Mouse (Mus musculus) CH12.LX (cell line): ENCODE data around the gene E030018B13Rik. TPM values are rescaled to one million over a fixed set of nuclear protein-coding genes. Genes with fewer than 3 reads are reported as not detected.
A peak's percentile ranks its signal among the peaks of the same experiment; 100 is the strongest.

Experiments used
- DNase-seq: peaks from one replicate; pipeline ENCODE4 v3.0.0-alpha.2; 2013; ENCODE audit errors: extremely low read depth
- H3K27ac ChIP-seq: 2 replicates; pipeline ENCODE4 v1.5.1; 2012; ENCODE audit warnings: low read depth, mild to moderate bottlenecking, control low read depth, moderate library complexity; ENCODE audit not compliant: insufficient read depth
- H3K27me3 ChIP-seq: replicated peaks from 2 replicates; pipeline ENCODE3; 2012; ENCODE audit warnings: inconsistent platforms
- H3K36me3 ChIP-seq, 2 experiments: replicated peaks in 1 of 2; 2 replicates each; pipeline versions ENCODE3 to v1.6.1; 2012; ENCODE audit warnings: inconsistent platforms in 1 of 2, low read length in 1 of 2, mild to moderate bottlenecking in 1 of 2, mixed read lengths in 1 of 2, moderate library complexity in 1 of 2; ENCODE audit not compliant: control insufficient read depth in 1 of 2, insufficient read depth in 1 of 2
- H3K4me1 ChIP-seq, 2 experiments: 2 replicates each; pipeline ENCODE4 v1.6.1; 2012; ENCODE audit warnings: inconsistent platforms in 1 of 2, moderate library complexity in 1 of 2; ENCODE audit not compliant: insufficient read depth in 2 of 2, control insufficient read depth in 1 of 2
- H3K4me2 ChIP-seq: 2 replicates; pipeline ENCODE4 v1.6.1; 2012; ENCODE audit warnings: low read depth, mild to moderate bottlenecking, control low read depth; ENCODE audit not compliant: poor library complexity, insufficient read depth, severe bottlenecking
- H3K4me3 ChIP-seq, 3 experiments: fragments of 150-350 bp in 1 of 3; sonication (generic) in 1 of 3; replicated peaks in 1 of 3; 2 replicates each; pipeline versions ENCODE3 to v1.5.1; 2011 to 2012; ENCODE audit warnings: low read depth in 2 of 3, low read length in 2 of 3, mild to moderate bottlenecking in 2 of 3, moderate library complexity in 2 of 3, control low read depth in 1 of 3, improper control_type of control experiment in 1 of 3, inconsistent platforms in 1 of 3, mixed read lengths in 1 of 3; ENCODE audit not compliant: poor library complexity in 1 of 3
- H3K79me2 ChIP-seq: replicated peaks from 2 replicates; pipeline ENCODE4 v1.6.1; 2012; ENCODE audit warnings: mild to moderate bottlenecking, moderate library complexity; ENCODE audit not compliant: control insufficient read depth, poor library complexity, insufficient read depth, severe bottlenecking; ENCODE audit errors: extremely low read depth
- H3K9ac ChIP-seq: 2 replicates; pipeline ENCODE4 v1.6.1; 2012; ENCODE audit warnings: low read depth, mild to moderate bottlenecking, control low read depth, moderate library complexity; ENCODE audit not compliant: insufficient read depth
- H3K9me3 ChIP-seq: replicated peaks from 2 replicates; pipeline ENCODE3; 2012; ENCODE audit warnings: low read length, inconsistent platforms, mixed read lengths
- BHLHE40 ChIP-seq: IDR thresholded peaks from 2 replicates; pipeline ENCODE4 v1.6.1; 2011; ENCODE audit warnings: mild to moderate bottlenecking, low read depth, low read length, improper control_type of control experiment
- CHD2 ChIP-seq: IDR thresholded peaks from 2 replicates; pipeline ENCODE4 v1.6.1; 2011; ENCODE audit warnings: low read length, improper control_type of control experiment
- E2F4 ChIP-seq: IDR thresholded peaks from 2 replicates; pipeline ENCODE4 v1.6.1; 2011; ENCODE audit warnings: low read depth, low read length, improper control_type of control experiment; ENCODE audit not compliant: insufficient replicate concordance
- ELF1 ChIP-seq: IDR thresholded peaks from 2 replicates; pipeline ENCODE4 v1.6.1; 2014; ENCODE audit warnings: low read depth, mild to moderate bottlenecking, inconsistent platforms, low read length, improper control_type of control experiment
- EP300 ChIP-seq: IDR thresholded peaks from 2 replicates; pipeline ENCODE4 v1.6.1; 2011; ENCODE audit warnings: low read length, improper control_type of control experiment
- GABPA ChIP-seq: IDR thresholded peaks from 2 replicates; pipeline ENCODE4 v1.6.1; 2012; ENCODE audit warnings: low read depth, low read length, improper control_type of control experiment, inconsistent platforms; ENCODE audit not compliant: insufficient replicate concordance
- HCFC1 ChIP-seq: IDR thresholded peaks from 2 replicates; pipeline ENCODE4 v1.6.1; 2012; ENCODE audit warnings: low read depth, mild to moderate bottlenecking, inconsistent platforms, low read length, improper control_type of control experiment
- JUN ChIP-seq: IDR thresholded peaks from 2 replicates; pipeline ENCODE4 v1.6.1; 2011; ENCODE audit warnings: low read depth, mild to moderate bottlenecking, low read length, improper control_type of control experiment, moderate library complexity; ENCODE audit not compliant: insufficient read depth
- JUND ChIP-seq: conservative IDR thresholded peaks from 2 replicates; pipeline ENCODE4 v1.6.1; 2011; ENCODE audit warnings: low read depth, low read length, improper control_type of control experiment
- MAFK ChIP-seq: IDR thresholded peaks from 2 replicates; pipeline ENCODE4 v1.6.1; 2011; ENCODE audit warnings: low read length, improper control_type of control experiment; ENCODE audit not compliant: insufficient replicate concordance
- MAX ChIP-seq: IDR thresholded peaks from 2 replicates; pipeline ENCODE4 v1.6.1; 2011; ENCODE audit warnings: low read length, improper control_type of control experiment
- MAZ ChIP-seq: IDR thresholded peaks from 2 replicates; pipeline ENCODE4 v1.6.1; 2012; ENCODE audit warnings: low read depth, mild to moderate bottlenecking, inconsistent platforms, low read length, improper control_type of control experiment, moderate library complexity
- MEF2A ChIP-seq: IDR thresholded peaks from 2 replicates; pipeline ENCODE4 v1.6.1; 2014; ENCODE audit warnings: low read depth, mild to moderate bottlenecking, inconsistent platforms, low read length, improper control_type of control experiment, borderline replicate concordance
- MXI1 ChIP-seq: IDR thresholded peaks from 2 replicates; pipeline ENCODE4 v1.6.1; 2011; ENCODE audit warnings: mild to moderate bottlenecking, low read depth, low read length, improper control_type of control experiment
- NELFE ChIP-seq: IDR thresholded peaks from 2 replicates; pipeline ENCODE4 v1.6.1; 2011; ENCODE audit warnings: low read depth, low read length, improper control_type of control experiment
- NRF1 ChIP-seq: IDR thresholded peaks from 2 replicates; pipeline ENCODE4 v1.6.1; 2014; ENCODE audit warnings: low read depth, mild to moderate bottlenecking, inconsistent platforms, low read length, improper control_type of control experiment, moderate library complexity
- PAX5 ChIP-seq: IDR thresholded peaks from 2 replicates; pipeline ENCODE4 v1.6.1; 2012; ENCODE audit warnings: low read length, inconsistent platforms, mixed read lengths
- POLR2A ChIP-seq: IDR thresholded peaks from 2 replicates; pipeline ENCODE4 v1.6.1; 2011; ENCODE audit warnings: low read depth, mild to moderate bottlenecking, improper control_type of control experiment, low read length
- RAD21 ChIP-seq: IDR thresholded peaks from 2 replicates; pipeline ENCODE4 v1.6.1; 2011; ENCODE audit warnings: low read depth, mild to moderate bottlenecking, low read length, improper control_type of control experiment, moderate library complexity
- RCOR1 ChIP-seq: conservative IDR thresholded peaks from 2 replicates; pipeline ENCODE4 v1.6.1; 2012; ENCODE audit warnings: low read depth, mild to moderate bottlenecking, inconsistent platforms, low read length, improper control_type of control experiment
- SIN3A ChIP-seq: IDR thresholded peaks from 2 replicates; pipeline ENCODE4 v1.6.1; 2012; ENCODE audit warnings: low read length, improper control_type of control experiment, inconsistent platforms
- SMC3 ChIP-seq: IDR thresholded peaks from 2 replicates; pipeline ENCODE4 v1.6.1; 2011; ENCODE audit warnings: low read depth, low read length, improper control_type of control experiment
- TBP ChIP-seq: conservative IDR thresholded peaks from 2 replicates; pipeline ENCODE4 v1.6.1; 2011; ENCODE audit warnings: low read depth, low read length, improper control_type of control experiment
- TCF12 ChIP-seq: IDR thresholded peaks from 2 replicates; pipeline ENCODE4 v1.6.1; 2014; ENCODE audit warnings: low read depth, mild to moderate bottlenecking, inconsistent platforms, low read length, improper control_type of control experiment
- USF1 ChIP-seq: IDR thresholded peaks from 2 replicates; pipeline ENCODE4 v1.6.1; 2014; ENCODE audit warnings: low read depth, mild to moderate bottlenecking, inconsistent platforms, low read length, improper control_type of control experiment
- USF2 ChIP-seq: conservative IDR thresholded peaks from 2 replicates; pipeline ENCODE4 v1.6.1; 2011; ENCODE audit warnings: low read depth, low read length, improper control_type of control experiment
- ZC3H11A ChIP-seq: IDR thresholded peaks from 2 replicates; pipeline ENCODE4 v1.6.1; 2012; ENCODE audit warnings: low read depth, mild to moderate bottlenecking, inconsistent platforms, low read length, improper control_type of control experiment
- ZMIZ1 ChIP-seq: IDR thresholded peaks from 2 replicates; pipeline ENCODE4 v1.6.1; 2012; ENCODE audit warnings: low read depth, mild to moderate bottlenecking, inconsistent platforms, low read length, improper control_type of control experiment
- dilution Hi-C: fragments of 300-500 bp; cut with MboI; formaldehyde crosslinking; loops from 2 replicates; pipeline ENCODE4 v1.14.3; 2020; ENCODE audit warnings: low sequenced_read_pairs; ENCODE audit not compliant: extremely low pct_unique_long_range_greater_than_20kb, extremely low pct_ligation_motif_present
- in situ Hi-C: fragments of 300-500 bp; cut with MboI; formaldehyde crosslinking; loops from 3 replicates; pipeline ENCODE4 v1.14.3; 2019; ENCODE audit warnings: low sequenced_read_pairs, low pct_ligation_motif_present, low pct_unique_long_range_greater_than_20kb, mixed read lengths
- polyA plus RNA-seq: library from polyadenylated mRNA; unstranded; fragments of >175 nt; gene quantifications from 2 replicates; pipeline ENCODE4 v1.2.1, GENCODE M21; 2012; ENCODE audit warnings: low read depth; ENCODE audit not compliant: insufficient read length
- total RNA-seq, 2 experiments: library from RNA; depleted of rRNA; stranded (reverse); fragments of 300-350 nt in 1 of 2; fragments of >200 nt in 1 of 2; gene quantifications; 2 replicates each; pipeline ENCODE4 v1.2.3; 2012 to 2014

The E030018B13Rik gene
- total and polyA plus RNA-seq, 3 experiments = not detected

DNA sequence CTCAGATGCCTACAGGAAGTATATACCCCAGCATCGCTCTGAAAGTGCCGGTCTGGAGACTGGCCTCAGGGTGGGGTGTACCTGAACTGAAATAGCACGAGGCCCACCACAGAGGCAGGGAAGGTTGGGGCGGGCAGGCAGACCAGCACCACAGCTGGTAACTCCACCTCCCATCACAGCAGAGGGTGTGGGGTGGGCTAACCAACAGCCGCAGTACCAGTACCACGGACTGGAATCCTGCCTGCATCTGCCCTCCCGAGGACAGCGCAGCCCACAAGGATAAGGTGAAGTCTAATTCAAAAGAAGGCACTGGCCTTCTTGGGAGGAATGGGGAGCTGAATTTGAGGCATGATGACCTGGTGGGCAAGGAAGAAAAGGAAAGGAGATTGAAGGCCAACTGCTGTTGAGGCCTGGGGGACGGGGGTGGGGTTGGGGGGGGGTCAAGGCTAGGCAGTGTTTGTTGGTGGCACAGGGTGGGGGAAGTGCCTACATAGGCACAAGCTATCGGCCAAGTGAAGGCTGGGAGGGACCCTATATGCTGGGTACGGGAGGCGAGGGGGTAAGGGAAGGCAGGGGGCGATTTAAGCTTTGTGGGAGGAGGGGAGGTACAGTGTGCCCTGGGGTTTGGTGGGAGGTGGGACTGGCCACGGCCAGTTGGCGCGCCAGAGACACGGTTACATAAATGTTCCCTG, 20.2 kb upstream of the E030018B13Rik start:
- dilution Hi-C loops = no loop called here
- in situ Hi-C loops = no loop called here
- Histone ChIP-seq H3K4me1 (peaks cover 13 to 41% of the 10 kb centered on the region in 2 experiments), H3K4me3 (peak overlapping the region; percentile 23 to 57 (median 52)), H3K9me3 (no peaks in the 10 kb centered on the region), H3K4me2 (peak overlapping the region; percentile 53), H3K36me3 (peaks cover 2 to 18% of the 10 kb centered on the region in 2 experiments), H3K27ac (peak overlapping the region; percentile 74), H3K79me2 (no peaks in the 10 kb centered on the region; the same call in none of the 2 replicates), H3K9ac (peak overlapping the region; percentile 15), H3K27me3 (no peaks in the 10 kb centered on the region)
- TF ChIP-seq CHD2 (peak; percentile 29; the same call in 1 of the 2 replicates), SIN3A (no peak), JUN (no peak), MAX (no peak), MAZ (peak; percentile 38; the same call in 1 of the 2 replicates), PAX5 (no peak), HCFC1 (no peak), POLR2A (peak; percentile 5; the same call in 1 of the 2 replicates), JUND (no peak), TBP (0 out of 2 replicates have a peak, but pooled peaks have one; percentile 27), MAFK (no peak), USF2 (no peak)
- peak; percentile 32 for DNase-seq

DNA sequence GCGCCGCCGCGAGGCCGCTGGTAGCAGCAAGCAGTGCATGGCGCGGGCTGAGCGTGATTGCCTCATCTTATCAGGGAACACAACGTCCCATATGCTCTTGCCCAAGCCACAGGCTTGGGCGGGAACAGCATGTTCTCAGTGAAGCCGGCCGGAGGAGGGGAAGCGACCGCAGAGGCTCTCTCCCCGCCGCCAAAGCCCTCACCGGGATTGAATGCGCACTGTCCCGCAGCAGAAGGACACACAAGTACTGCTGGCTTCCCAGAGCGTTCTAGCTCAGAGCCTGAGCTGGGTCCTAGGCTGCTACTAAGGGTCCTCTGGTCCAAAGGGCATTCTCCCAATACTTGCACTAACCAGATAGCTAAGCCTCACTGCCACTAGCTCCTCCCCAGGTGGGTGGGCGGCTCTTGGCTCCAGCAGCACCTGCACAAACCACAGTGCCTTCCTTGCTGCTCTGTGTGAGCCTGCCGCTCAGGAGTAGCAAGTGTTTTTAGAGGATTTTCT, 19.6 kb upstream of the E030018B13Rik start:
- no peaks in the 10 kb centered on the region for H3K27me3 ChIP-seq
- peak overlapping the region; percentile 36 to 57 (median 52) for H3K4me3 ChIP-seq
- DNase-seq = peak; percentile 77
- H3K9me3 ChIP-seq = no peaks in the 10 kb centered on the region
- H3K79me2 ChIP-seq = no peaks in the 10 kb centered on the region; the same call in none of the 2 replicates
- peak overlapping the region; percentile 15; the same call in 1 of the 2 replicates for H3K9ac ChIP-seq
- H3K4me2 ChIP-seq = peak overlapping the region; percentile 64
- H3K27ac ChIP-seq = peak overlapping the region; percentile 74; the same call in 1 of the 2 replicates
- H3K36me3 ChIP-seq = peaks cover 0 to 17% of the 10 kb centered on the region in 2 experiments
- in situ Hi-C loops (no loop called here), dilution Hi-C loops (no loop called here)
- H3K4me1 ChIP-seq = peaks cover 13 to 41% of the 10 kb centered on the region in 2 experiments
- TF ChIP-seq ZC3H11A (no peak), ZMIZ1 (0 out of 2 replicates have a peak, but pooled peaks have one; percentile 48), HCFC1 (no peak), ELF1 (no peak), JUND (no peak), USF1 (no peak), MAX (peak; percentile 83), SMC3 (no peak; the same call in 1 of the 2 replicates), EP300 (no peak), BHLHE40 (0 out of 2 replicates have a peak, but pooled peaks have one; percentile 8), GABPA (no peak), MXI1 (peak; percentile 81), TCF12 (peak; percentile 35; the same call in 1 of the 2 replicates), MEF2A (no peak), NELFE (peak; percentile 50), PAX5 (no peak), TBP (no peak), NRF1 (no peak), USF2 (no peak), RAD21 (peak; percentile 21), MAZ (no peak; the same call in 1 of the 2 replicates), MAFK (no peak), RCOR1 (0 out of 2 replicates have a peak, but pooled peaks have one; percentile 35), E2F4 (peak; percentile 64; the same call in 1 of the 2 replicates)
